Mouse (Mus musculus) ES-E14 (cell line): ENCODE data around the gene Kif18b.

ENCODE experiments used
- CHD2 ChIP-seq: IDR thresholded peaks from 2 replicates; pipeline ENCODE4 v1.6.1; 2014; ENCODE audit warnings: mild to moderate bottlenecking, low read depth, low read length, inconsistent platforms
- HCFC1 ChIP-seq: IDR thresholded peaks from 2 replicates; pipeline ENCODE4 v1.6.1; 2012; ENCODE audit warnings: low read length, inconsistent platforms, borderline replicate concordance; ENCODE audit not compliant: insufficient read depth
- MAFK ChIP-seq: IDR thresholded peaks from 2 replicates; pipeline ENCODE4 v1.6.1; 2014; ENCODE audit warnings: mild to moderate bottlenecking, low read depth, low read length, inconsistent platforms; ENCODE audit not compliant: insufficient read depth
- ZC3H11A ChIP-seq: IDR thresholded peaks from 2 replicates; pipeline ENCODE4 v1.6.1; 2012; ENCODE audit warnings: low read depth, mild to moderate bottlenecking, inconsistent platforms, low read length, borderline replicate concordance
- ZNF384 ChIP-seq: IDR thresholded peaks from 2 replicates; pipeline ENCODE4 v1.6.1; 2012; ENCODE audit warnings: low read depth, low read length, inconsistent platforms

- TF ChIP-seq ZNF384 (no peak), ZC3H11A (no peak), CHD2 (no peak), MAFK (no peak), HCFC1 (no peak)
These were observed 69.0 kb downstream of the Kif18b start for GRCm38 (mm10) chr11:102855941-102856340.
